Comparison of ENCODE assay signal across 18 mouse cellular contexts in genomic region chr1:82281823-82282222, GRCm38 (mm10). TPM values are rescaled to one million over a fixed set of nuclear protein-coding genes. Genes with fewer than 3 reads are reported as not detected.
DNase-seq lines count a peak whose midpoint lies in the region; ATAC-seq lines count a peak whose summit lies in the region.
"Had no signal": no experiment of that assay in that cellular context is flagged by ENCODE, and none has a peak within 500 bp of the region (broad histone marks: within the 10 kb centered on the region; RNA-seq: fewer than 3 reads in every experiment).

No protein-coding gene starts in this region.

- H3K9me3 ChIP-seq in heart, embryonic 10.5 days: no peaks in the 10 kb centered on the region
- H3K9me3 ChIP-seq in midbrain, embryonic 11.5 days (ENCODE audit: control insufficient read depth, low read length): no peaks in the 10 kb centered on the region
- H3K9me3 ChIP-seq in midbrain, embryonic 16.5 days (replicated peaks; ENCODE audit: control insufficient read depth, low read length, poor library complexity, severe bottlenecking): no peaks in the 10 kb centered on the region
- H3K9me3 ChIP-seq: liver, embryonic 15.5 days; midbrain, embryonic 12.5 days had no signal

- H3K36me3 ChIP-seq in heart, embryonic 10.5 days: peaks cover 24% of the 10 kb centered on the region
- H3K36me3 ChIP-seq in midbrain, embryonic 11.5 days (ENCODE audit: control insufficient read depth, insufficient read depth, low read length): no peaks in the 10 kb centered on the region
- H3K36me3 ChIP-seq in midbrain, embryonic 16.5 days (ENCODE audit: control insufficient read depth, insufficient read depth, low read length): 0 out of 2 replicates have a peak, but pooled peaks cover 4% of the 10 kb centered on the region
- H3K36me3 ChIP-seq: liver, embryonic 15.5 days had no signal

- 37% methylated on average over 6 of the region's 6 CpGs for WGBS in heart, embryonic 10.5 days
- WGBS in midbrain, embryonic 11.5 days: 88% methylated on average over 6 of the region's 6 CpGs
- 91% methylated on average over 6 of the region's 6 CpGs for WGBS in midbrain, embryonic 16.5 days

- H3K4me1 ChIP-seq in heart, embryonic 10.5 days: peaks cover 28% of the 10 kb centered on the region
- H3K4me1 ChIP-seq in midbrain, embryonic 11.5 days (ENCODE audit: control insufficient read depth, insufficient read depth, low read length): peaks cover 16% of the 10 kb centered on the region
- H3K4me1 ChIP-seq in midbrain, embryonic 16.5 days (ENCODE audit: control insufficient read depth, insufficient read depth, low read length): peaks cover 28% of the 10 kb centered on the region

- H3K9ac ChIP-seq in midbrain, embryonic 11.5 days (ENCODE audit: low read length): no peak overlapping the region
- no peak overlapping the region for H3K9ac ChIP-seq in midbrain, embryonic 16.5 days (ENCODE audit: low read depth, low read length)
- H3K9ac ChIP-seq: liver, embryonic 15.5 days had no signal

- no peak for ATAC-seq in midbrain, embryonic 11.5 days (ENCODE audit: low FRiP score)
- ATAC-seq in midbrain, embryonic 16.5 days: no peak
- ATAC-seq: forebrain, embryonic 16.5 days had no signal

- intact Hi-C loops in left cerebral cortex, postnatal 4 days (cut with DNase I): no loop called here

- H3K27ac ChIP-seq in heart, embryonic 10.5 days: peak overlapping the region; percentile 75
- no peak overlapping the region for H3K27ac ChIP-seq in midbrain, embryonic 11.5 days (ENCODE audit: low read depth, low read length)
- no peak overlapping the region for H3K27ac ChIP-seq in midbrain, embryonic 16.5 days (ENCODE audit: low read length)
- H3K27ac ChIP-seq: liver, embryonic 15.5 days had no signal

- peak; percentile 21 for DNase-seq in cerebellum, adult 9-10 months
- DNase-seq in cerebellum, adult 9-11 months: no peak
- no peak for DNase-seq in heart, embryonic 10.5 days (ENCODE audit: low spot score)
- DNase-seq in heart, postnatal 4 days: no peak
- DNase-seq in midbrain, embryonic 11.5 days (ENCODE audit: low spot score, missing footprints): peak; percentile 77
- DNase-seq in urinary bladder, postnatal 36 days (ENCODE audit: low spot score in 2 of 2): no peak
- no peak for DNase-seq in left cerebral cortex, postnatal 4 days
- DNase-seq: adrenal gland, postnatal 14 days; cerebellum, postnatal 10 days; layer of hippocampus, postnatal 36 days; lung, postnatal 4 days; thymus, adult 2 months had no signal

- no peak overlapping the region for H3K4me2 ChIP-seq in midbrain, embryonic 11.5 days
- H3K4me2 ChIP-seq in midbrain, embryonic 16.5 days (ENCODE audit: low read length): no peak overlapping the region

- H3K27me3 ChIP-seq in heart, embryonic 10.5 days (ENCODE audit: insufficient read depth, poor library complexity, severe bottlenecking): peaks cover 1% of the 10 kb centered on the region; the same call in 1 of the 2 replicates
- no peaks in the 10 kb centered on the region for H3K27me3 ChIP-seq in midbrain, embryonic 11.5 days (ENCODE audit: control insufficient read depth, insufficient read depth, low read length)
- H3K27me3 ChIP-seq in midbrain, embryonic 16.5 days (ENCODE audit: control insufficient read depth, insufficient read depth, low read depth, low read length): no peaks in the 10 kb centered on the region
- H3K27me3 ChIP-seq: CH12.LX; midbrain, embryonic 12.5 days had no signal

- peak overlapping the region; percentile 27; the same call in 1 of the 2 replicates for H3K4me3 ChIP-seq in heart, embryonic 10.5 days
- no peak overlapping the region for H3K4me3 ChIP-seq in midbrain, embryonic 11.5 days (ENCODE audit: low read depth, low read length)
- no peak overlapping the region for H3K4me3 ChIP-seq in midbrain, embryonic 16.5 days (ENCODE audit: low read depth, low read length)
- H3K4me3 ChIP-seq: liver, embryonic 15.5 days had no signal

RNA-seq across cellular contexts. Expression of gene Irs1, which starts 9.4 kb away (rescaled TPM):
- polyA plus RNA-seq in heart, embryonic 10.5 days (2016; fragmentation: Nextera tagmentation; extraction: Ambion mirVana): 10.0 and 12.5 TPM in 2 replicates
- total RNA-seq in heart, postnatal 4 days (2021): 10 to 100 TPM; 39.4 to 43.1 TPM
- 5.3 and 5.9 TPM in 2 replicates for polyA plus RNA-seq in midbrain, embryonic 11.5 days (2014; fragmentation: Nextera tagmentation; extraction: Ambion mirVana)
- 7.9 and 8.9 TPM in 2 replicates for polyA plus RNA-seq in midbrain, embryonic 16.5 days (2015; fragmentation: Nextera tagmentation; extraction: Ambion mirVana)
- total RNA-seq in left cerebral cortex, postnatal 4 days (2021): 10 to 100 TPM; 30.5 to 30.8 TPM
- total RNA-seq: CH12.LX had no signal

RNA-seq across cellular contexts. Expression of gene Rhbdd1, which starts 34.4 kb away (rescaled TPM):
- 11.0 and 12.4 TPM in 2 replicates for polyA plus RNA-seq in heart, embryonic 10.5 days (2016; fragmentation: Nextera tagmentation; extraction: Ambion mirVana)
- total RNA-seq in heart, postnatal 4 days (2021): 10 to 100 TPM; 11.6 to 11.8 TPM
- polyA plus RNA-seq in midbrain, embryonic 11.5 days (2014; fragmentation: Nextera tagmentation; extraction: Ambion mirVana): 7.2 and 7.7 TPM in 2 replicates
- polyA plus RNA-seq in midbrain, embryonic 16.5 days (2015; fragmentation: Nextera tagmentation; extraction: Ambion mirVana): 3.8 and 4.5 TPM in 2 replicates
- total RNA-seq in left cerebral cortex, postnatal 4 days (2021): 1 to 10 TPM; 3.7 to 3.8 TPM

RNA-seq across cellular contexts. Expression of gene Gm9747, which starts 48.9 kb away (rescaled TPM):
- 28.0 and 32.2 TPM in 2 replicates for polyA plus RNA-seq in heart, embryonic 10.5 days (2016; fragmentation: Nextera tagmentation; extraction: Ambion mirVana)
- total RNA-seq in heart, postnatal 4 days (2021): not detected
- 22.6 and 23.7 TPM in 2 replicates for polyA plus RNA-seq in midbrain, embryonic 11.5 days (2014; fragmentation: Nextera tagmentation; extraction: Ambion mirVana)
- 24.8 and 26.0 TPM in 2 replicates for polyA plus RNA-seq in midbrain, embryonic 16.5 days (2015; fragmentation: Nextera tagmentation; extraction: Ambion mirVana)
- total RNA-seq in left cerebral cortex, postnatal 4 days (2021): not detected
- total RNA-seq: adrenal gland, postnatal 14 days; CH12.LX; gastrocnemius, adult 8-10 months; layer of hippocampus, postnatal 36 days had no signal
- polyA plus RNA-seq: thymus, adult 2 months had no signal

Comparison
In these comparisons a context has a peak if more than half of its experiments do, and no peak if none do; other contexts are left out.
1. DNase-seq: peak in cerebellum, adult 9-10 months (single experiment) and midbrain, embryonic 11.5 days (single experiment); none in cerebellum, adult 9-11 months (single experiment), heart, embryonic 10.5 days (single experiment), heart, postnatal 4 days (single experiment), urinary bladder, postnatal 36 days (0 of 2) and left cerebral cortex, postnatal 4 days (single experiment).